Mouse (Mus musculus) myocyte (in vitro differentiated cells): ENCODE measurements around the gene Shc3. TPM values are rescaled to one million over a fixed set of nuclear protein-coding genes. Genes with fewer than 3 reads are reported as not detected.

Experiments used
- H3K27me3 ChIP-seq: one replicate; pipeline ENCODE4 v1.6.1; 2011; ENCODE audit not compliant: control insufficient read depth, insufficient read depth, insufficient read length
- H3K36me3 ChIP-seq: one replicate; pipeline ENCODE4 v1.6.1; 2011; ENCODE audit not compliant: control insufficient read depth, insufficient read depth
- H3K4me2 ChIP-seq: one replicate; pipeline ENCODE4 v1.6.1; 2011; ENCODE audit warnings: low read depth, control low read depth
- H3K4me3 ChIP-seq: one replicate; pipeline ENCODE4 v1.5.1; 2011; ENCODE audit warnings: mild to moderate bottlenecking, control low read depth, moderate library complexity
- H3K79me2 ChIP-seq: one replicate; pipeline ENCODE4 v1.6.1; 2011; ENCODE audit not compliant: control insufficient read depth, insufficient read depth
- H3ac ChIP-seq: one replicate; pipeline ENCODE4 v1.6.1; 2011; ENCODE audit not compliant: control insufficient read depth, insufficient read length
- CEBPB ChIP-seq: IDR thresholded peaks from 2 replicates; pipeline ENCODE4 v1.6.1; 2011; ENCODE audit warnings: mild to moderate bottlenecking, moderate library complexity; ENCODE audit not compliant: poor library complexity, insufficient read depth, severe bottlenecking
- E2F4 ChIP-seq: IDR thresholded peaks from one replicate; pipeline ENCODE4 v1.6.1; 2011; ENCODE audit warnings: mild to moderate bottlenecking, control low read depth, moderate library complexity; ENCODE audit not compliant: insufficient read depth
- MAX ChIP-seq: IDR thresholded peaks from one replicate; pipeline ENCODE4 v1.6.1; 2011; ENCODE audit warnings: low read depth, mild to moderate bottlenecking, control low read depth
- MYOD1 ChIP-seq, 3 experiments: IDR thresholded peaks; one replicate each; pipeline ENCODE4 v1.6.1; 2011; ENCODE audit warnings: control low read depth in 2 of 3, low read depth in 2 of 3, mild to moderate bottlenecking in 2 of 3, moderate library complexity in 1 of 3; ENCODE audit not compliant: insufficient read length in 2 of 3, control insufficient read depth in 1 of 3
- MYOG ChIP-seq, 3 experiments: IDR thresholded peaks; one replicate each; pipeline ENCODE4 v1.6.1; 2011; ENCODE audit warnings: control low read depth in 2 of 3, low read depth in 2 of 3, mild to moderate bottlenecking in 2 of 3; ENCODE audit not compliant: insufficient read length in 2 of 3, control insufficient read depth in 1 of 3, insufficient read depth in 1 of 3
- POLR2A ChIP-seq: IDR thresholded peaks from one replicate; pipeline ENCODE4 v1.6.1; 2011; ENCODE audit warnings: low read depth, mild to moderate bottlenecking, control low read depth, moderate library complexity; ENCODE audit not compliant: insufficient read length
- POLR2AphosphoS2 ChIP-seq: IDR thresholded peaks from one replicate; pipeline ENCODE4 v1.6.1; 2011; ENCODE audit warnings: low read depth, control low read depth; ENCODE audit not compliant: insufficient read length
- REST ChIP-seq: IDR thresholded peaks from one replicate; pipeline ENCODE4 v1.6.1; 2011; ENCODE audit warnings: mild to moderate bottlenecking, control low read depth, moderate library complexity; ENCODE audit not compliant: insufficient read depth, insufficient read length
- SRF ChIP-seq: IDR thresholded peaks from one replicate; pipeline ENCODE4 v1.6.1; 2011; ENCODE audit warnings: low read depth; ENCODE audit not compliant: control insufficient read depth, insufficient read length
- TCF12 ChIP-seq: IDR thresholded peaks from one replicate; pipeline ENCODE4 v1.6.1; 2011; ENCODE audit warnings: mild to moderate bottlenecking, control low read depth; ENCODE audit not compliant: poor library complexity, insufficient read depth, severe bottlenecking
- TCF3 ChIP-seq: IDR thresholded peaks from one replicate; pipeline ENCODE4 v1.6.1; 2011; ENCODE audit warnings: low read depth, control low read depth; ENCODE audit not compliant: insufficient read length
- USF1 ChIP-seq: IDR thresholded peaks from one replicate; pipeline ENCODE4 v1.6.1; 2011; ENCODE audit warnings: low read depth, mild to moderate bottlenecking, control low read depth, moderate library complexity
- polyA plus RNA-seq: library from polyadenylated mRNA; unstranded; fragments of >200 nt; fragmentation: generic; extraction: Trizol; gene quantifications from one replicate; pipeline ENCODE4 v1.2.1, GENCODE M21; 2012; ENCODE audit warnings: missing spikeins

Gene Shc3
- polyA plus RNA-seq, 1 experiment, result 0.17 TPM

- Histone ChIP-seq H3K79me2 (no peaks in the 10 kb centered on the region), H3K4me2 (no peak overlapping the region), H3ac (no peak overlapping the region), H3K36me3 (no peaks in the 10 kb centered on the region), H3K4me3 (no peak overlapping the region), H3K27me3 (peaks cover 5% of the 10 kb centered on the region)
- TF ChIP-seq MAX (no peak), POLR2A (no peak), MYOG (IDR thresholded peaks at IDR 0.05; ENCODE audit: control insufficient read depth in 1 of 3, insufficient read depth in 1 of 3, insufficient read length in 2 of 3, low read depth in 2 of 3) (no peak), MYOD1 (IDR thresholded peaks at IDR 0.05; ENCODE audit: control insufficient read depth in 1 of 3, insufficient read length in 2 of 3, low read depth in 2 of 3) (no peak), REST (no peak), USF1 (no peak), TCF3 (no peak), TCF12 (no peak), CEBPB (no peak), E2F4 (no peak), POLR2AphosphoS2 (no peak), SRF (no peak)
These were observed 104.9 kb downstream of the Shc3 start for GRCm38 (mm10) chr13:51464294-51464693.

- H3K4me2 ChIP-seq, result no peak overlapping the region
- no peak overlapping the region for H3ac ChIP-seq
- H3K27me3 ChIP-seq, result peaks cover 15% of the 10 kb centered on the region
- no peak overlapping the region for H3K4me3 ChIP-seq
- no peak for TF ChIP-seq CEBPB
- TF ChIP-seq USF1, result no peak
- TF ChIP-seq MYOG (IDR thresholded peaks at IDR 0.05; ENCODE audit: control insufficient read depth in 1 of 3, insufficient read depth in 1 of 3, insufficient read length in 2 of 3, low read depth in 2 of 3), result no peak
- TF ChIP-seq POLR2A, result no peak
- no peak for TF ChIP-seq MYOD1 (IDR thresholded peaks at IDR 0.05; ENCODE audit: control insufficient read depth in 1 of 3, insufficient read length in 2 of 3, low read depth in 2 of 3)
- TF ChIP-seq SRF, result no peak
- no peak for TF ChIP-seq REST
- no peak for TF ChIP-seq TCF3
- TF ChIP-seq POLR2AphosphoS2, result no peak
- TF ChIP-seq TCF12, result no peak
- no peak for TF ChIP-seq E2F4
- TF ChIP-seq MAX, result no peak
- H3K79me2 ChIP-seq, result no peaks in the 10 kb centered on the region
- no peaks in the 10 kb centered on the region for H3K36me3 ChIP-seq
These were observed 112.9 kb downstream of the Shc3 start for GRCm38 (mm10) chr13:51456190-51456878.

GRCm38 (mm10) chr13:51446550-51446949 lies 122.7 kb downstream of the Shc3 start:
- Histone ChIP-seq H3K4me2 (no peak overlapping the region), H3K36me3 (no peaks in the 10 kb centered on the region), H3K27me3 (peaks cover 12% of the 10 kb centered on the region), H3K79me2 (no peaks in the 10 kb centered on the region), H3K4me3 (no peak overlapping the region), H3ac (no peak overlapping the region)
- TF ChIP-seq POLR2AphosphoS2, result no peak
- no peak for TF ChIP-seq REST
- no peak for TF ChIP-seq E2F4
- TF ChIP-seq TCF12, result no peak
- no peak for TF ChIP-seq MAX
- no peak for TF ChIP-seq MYOG (IDR thresholded peaks at IDR 0.05; ENCODE audit: control insufficient read depth in 1 of 3, insufficient read depth in 1 of 3, insufficient read length in 2 of 3, low read depth in 2 of 3)
- no peak for TF ChIP-seq SRF
- no peak for TF ChIP-seq USF1
- no peak for TF ChIP-seq POLR2A
- TF ChIP-seq CEBPB, result no peak
- TF ChIP-seq MYOD1 (IDR thresholded peaks at IDR 0.05; ENCODE audit: control insufficient read depth in 1 of 3, insufficient read length in 2 of 3, low read depth in 2 of 3), result no peak
- TF ChIP-seq TCF3, result no peak

- H3ac ChIP-seq, result no peak overlapping the region
- H3K79me2 ChIP-seq, result no peaks in the 10 kb centered on the region
- no peak for TF ChIP-seq E2F4
- no peak for TF ChIP-seq SRF
- no peak for TF ChIP-seq TCF12
- no peak for TF ChIP-seq TCF3
- no peak for TF ChIP-seq MYOG (IDR thresholded peaks at IDR 0.05; ENCODE audit: control insufficient read depth in 1 of 3, insufficient read depth in 1 of 3, insufficient read length in 2 of 3, low read depth in 2 of 3)
- no peak for TF ChIP-seq MAX
- no peak for TF ChIP-seq USF1
- TF ChIP-seq POLR2AphosphoS2, result no peak
- TF ChIP-seq POLR2A, result no peak
- no peak for TF ChIP-seq CEBPB
- TF ChIP-seq MYOD1 (IDR thresholded peaks at IDR 0.05; ENCODE audit: control insufficient read depth in 1 of 3, insufficient read length in 2 of 3, low read depth in 2 of 3), result no peak
- TF ChIP-seq REST, result no peak
- no peak overlapping the region for H3K4me3 ChIP-seq
- no peak overlapping the region for H3K4me2 ChIP-seq
- peaks cover 9% of the 10 kb centered on the region for H3K27me3 ChIP-seq
- H3K36me3 ChIP-seq, result no peaks in the 10 kb centered on the region
These were observed 126.3 kb downstream of the Shc3 start for GRCm38 (mm10) chr13:51442922-51443321.
